Mouse (Mus musculus) stomach, postnatal 0 days (tissue): ENCODE measurements at regions not wholly inside any gene's neighbourhood (a gene's known extent, or its start where the extent isn't known, plus 50 kb on each side); places are given as distances from the start of the nearest gene placed in this dataset.

Experiments used
- ATAC-seq: fragments of 200-750 bp; cut with Nextera tagmentation; 2 replicates; pipeline ENCODE4 v1.8.0; 2017; ENCODE audit not compliant: low FRiP score, low TSS enrichment
- DNase-seq: peaks from one replicate; pipeline ENCODE4 v3.0.0-alpha.2; 2016; ENCODE audit warnings: low spot score
- H3K27ac ChIP-seq: fragments of 300-500 bp; sonication (generic); replicated peaks from 2 replicates; pipeline ENCODE4 v1.5.1; 2014; ENCODE audit warnings: mild to moderate bottlenecking, control low read depth
- H3K27me3 ChIP-seq: fragments of 300-500 bp; sonication (generic); 2 replicates; pipeline ENCODE4 v1.6.1; 2014; ENCODE audit warnings: low read length; ENCODE audit not compliant: control insufficient read depth, insufficient read depth
- H3K36me3 ChIP-seq: fragments of 300-500 bp; sonication (generic); 2 replicates; pipeline ENCODE4 v1.6.1; 2014; ENCODE audit warnings: low read length, mixed read lengths; ENCODE audit not compliant: control insufficient read depth, insufficient read depth
- H3K4me1 ChIP-seq: fragments of 300-500 bp; sonication (generic); replicated peaks from 2 replicates; pipeline ENCODE4 v1.6.1; 2014; ENCODE audit warnings: antibody characterized with exemption; ENCODE audit not compliant: control insufficient read depth, insufficient read depth
- H3K4me2 ChIP-seq: fragments of 300-500 bp; sonication (generic); replicated peaks from 2 replicates; pipeline ENCODE4 v1.6.1; 2014; ENCODE audit warnings: low read depth, mild to moderate bottlenecking, control low read depth, moderate library complexity
- H3K4me3 ChIP-seq: fragments of 300-500 bp; sonication (generic); 2 replicates; pipeline ENCODE4 v1.5.1; 2014; ENCODE audit warnings: low read depth, low read length, control low read depth
- H3K9ac ChIP-seq: fragments of 300-500 bp; sonication (generic); 2 replicates; pipeline ENCODE4 v1.6.1; 2014; ENCODE audit warnings: mild to moderate bottlenecking, low read length, control low read depth, mixed read lengths
- H3K9me3 ChIP-seq: fragments of 300-500 bp; sonication (generic); 2 replicates; pipeline ENCODE4 v1.6.1; 2016; ENCODE audit warnings: low read length; ENCODE audit not compliant: control insufficient read depth
- CTCF ChIP-seq: IDR thresholded peaks from 2 replicates; pipeline ENCODE4 v1.5.1; 2016; ENCODE audit warnings: antibody characterized with exemption, low read depth, mild to moderate bottlenecking, moderate library complexity
- EP300 ChIP-seq: optimal IDR thresholded peaks from 2 replicates; pipeline ENCODE3; 2016; ENCODE audit warnings: antibody characterized with exemption
- WGBS: fragments of 180-500 bp; shearing (Covaris S2); extraction: QIAGEN DNeasy Blood & Tissue Kit; methylation state at CpG from one replicate; pipeline ENCODE4 v1.1.7; 2014; 5-methylcytosine and 5-hydroxymethylcytosine counted together

DNA sequence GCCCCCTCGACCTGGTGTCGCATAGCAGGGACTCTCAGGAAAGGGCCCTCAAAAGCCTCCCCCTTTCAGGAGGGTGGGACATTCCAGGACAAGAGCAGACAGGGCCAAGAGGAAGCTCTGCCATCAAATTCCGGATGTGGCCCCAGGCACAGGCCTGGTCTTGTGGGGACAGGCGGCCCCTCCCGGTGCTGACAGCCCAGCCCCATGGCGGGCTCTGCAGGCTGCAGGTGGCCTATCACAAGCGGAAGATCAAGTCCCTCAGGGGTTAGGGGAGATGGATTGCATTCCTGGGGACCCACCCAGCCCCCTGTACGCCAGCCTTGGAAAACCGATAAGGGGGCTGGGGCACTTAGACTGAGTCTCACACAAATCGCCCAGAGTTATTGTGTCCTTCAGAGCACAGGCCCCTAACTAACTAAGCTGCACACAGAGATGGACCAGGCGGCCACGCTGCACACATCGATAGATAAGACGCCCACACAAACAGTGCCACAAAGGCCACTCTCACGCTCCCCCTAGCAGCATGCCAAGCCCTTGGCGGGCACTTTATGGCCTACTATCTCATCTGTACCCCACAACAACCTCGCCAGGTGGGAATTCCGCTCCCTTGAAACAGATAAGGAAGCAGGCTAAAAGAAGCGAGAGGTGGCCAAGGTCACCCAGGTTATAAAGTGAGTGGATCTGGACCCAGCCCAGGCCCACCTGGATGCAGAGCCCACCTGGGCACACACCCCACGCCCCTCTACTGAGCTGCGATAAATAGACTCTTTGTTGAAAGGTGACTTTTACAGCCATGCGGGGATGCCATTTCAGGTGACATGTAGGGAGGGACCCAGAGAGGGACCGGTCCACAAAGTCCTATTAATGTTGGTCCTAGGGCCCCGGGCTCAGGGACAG, 55.5 kb downstream of the Gm5294 start:
- no peak overlapping the region for H3K9ac ChIP-seq
- H3K4me1 ChIP-seq = no peaks in the 10 kb centered on the region
- WGBS = 48% methylated on average over 24 of the region's 24 CpGs
- H3K9me3 ChIP-seq = no peaks in the 10 kb centered on the region
- no peak for DNase-seq
- H3K4me2 ChIP-seq = no peak overlapping the region
- no peaks in the 10 kb centered on the region for H3K27me3 ChIP-seq
- H3K4me3 ChIP-seq = no peak overlapping the region
- no peak for TF ChIP-seq EP300
- no peak for TF ChIP-seq CTCF
- ATAC-seq = no peak
- H3K36me3 ChIP-seq = no peaks in the 10 kb centered on the region
- H3K27ac ChIP-seq = no peak overlapping the region

DNA sequence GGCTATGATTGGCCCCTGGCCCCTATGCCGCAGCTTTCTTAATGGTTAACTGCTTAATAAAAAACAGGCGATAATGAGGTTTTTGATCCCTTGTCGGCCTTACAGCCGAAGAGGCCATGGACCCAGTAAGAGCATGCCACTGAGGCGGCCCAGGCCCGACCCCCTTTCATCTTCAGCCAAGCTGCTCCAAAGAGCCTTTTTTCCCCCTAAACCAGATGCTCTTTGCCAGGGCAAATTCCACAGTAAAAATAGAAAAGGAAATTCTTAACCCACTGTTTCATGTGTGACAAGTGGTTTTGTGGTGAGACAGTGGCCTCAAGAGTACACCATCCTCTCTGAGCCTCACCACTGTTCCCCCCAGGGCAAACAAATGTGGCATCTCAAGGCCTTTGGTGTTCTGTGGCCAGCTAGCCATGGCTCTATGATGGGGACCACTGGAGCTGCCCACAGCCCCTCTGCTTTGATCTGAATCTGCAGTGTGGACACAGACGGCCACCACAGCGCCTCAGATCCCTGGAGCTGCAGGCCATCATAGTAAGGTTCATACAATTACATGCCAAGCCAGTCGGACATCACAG, 61.9 kb downstream of the Gm5294 start:
- ATAC-seq = no peak
- DNase-seq = no peak
- H3K4me3 ChIP-seq = no peak overlapping the region
- H3K27me3 ChIP-seq = no peaks in the 10 kb centered on the region
- H3K4me1 ChIP-seq = no peaks in the 10 kb centered on the region
- no peaks in the 10 kb centered on the region for H3K9me3 ChIP-seq
- no peaks in the 10 kb centered on the region for H3K36me3 ChIP-seq
- no peak overlapping the region for H3K27ac ChIP-seq
- H3K9ac ChIP-seq = no peak overlapping the region
- no peak overlapping the region for H3K4me2 ChIP-seq
- WGBS = 72% methylated on average over 9 of the region's 9 CpGs
- TF ChIP-seq EP300 = no peak
- no peak for TF ChIP-seq CTCF

DNA sequence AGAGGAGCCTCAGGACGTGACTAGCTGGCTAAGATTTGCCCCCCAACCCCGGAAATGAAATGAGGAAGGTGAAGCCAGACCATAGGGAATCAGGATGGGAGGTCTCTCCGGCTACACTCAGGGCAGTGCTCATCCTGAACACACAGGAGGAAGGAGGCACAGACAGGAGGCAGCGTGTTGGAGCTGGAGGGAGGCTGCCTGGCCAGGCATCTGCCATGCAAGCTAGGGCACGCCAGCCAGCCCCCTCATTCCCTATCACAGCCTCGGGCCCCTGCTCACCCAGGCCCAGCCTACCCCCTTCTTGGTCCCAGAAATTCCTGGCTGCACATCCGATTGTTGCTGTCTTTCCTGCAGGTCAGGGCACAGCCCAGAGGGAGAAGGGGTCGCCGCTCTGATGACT, 63.7 kb downstream of the Gm5294 start:
- Histone ChIP-seq H3K9me3 (no peaks in the 10 kb centered on the region), H3K4me2 (no peak overlapping the region), H3K36me3 (no peaks in the 10 kb centered on the region), H3K27me3 (no peaks in the 10 kb centered on the region), H3K27ac (no peak overlapping the region), H3K4me1 (no peaks in the 10 kb centered on the region), H3K4me3 (no peak overlapping the region), H3K9ac (no peak overlapping the region)
- no peak for ATAC-seq
- 55% methylated on average over 9 of the region's 9 CpGs for WGBS
- DNase-seq = no peak
- TF ChIP-seq CTCF (no peak), EP300 (no peak)

DNA sequence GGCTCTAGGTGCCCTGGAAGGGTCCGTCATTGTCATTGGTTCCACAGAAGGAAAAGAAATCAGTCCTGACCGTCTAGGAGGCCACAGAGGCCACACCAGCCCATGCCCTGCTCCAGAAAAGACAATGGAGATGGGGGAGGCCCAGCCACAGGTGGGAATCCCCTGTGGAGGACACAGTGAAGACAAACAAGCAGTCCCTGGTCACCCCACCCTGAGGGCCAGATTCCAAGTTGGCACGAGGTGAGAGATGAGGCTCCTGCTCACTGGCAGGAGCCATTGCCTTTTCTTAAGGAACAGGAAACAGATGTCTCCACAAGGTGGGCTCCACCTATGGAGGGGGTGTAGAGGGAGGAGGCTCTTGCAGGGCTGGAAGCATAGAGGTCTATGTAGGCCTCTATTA, 66.0 kb downstream of the Gm5294 start:
- ATAC-seq (no peak), DNase-seq (no peak)
- no peak overlapping the region for H3K9ac ChIP-seq
- no peak overlapping the region for H3K4me2 ChIP-seq
- WGBS = 62% methylated on average over 3 of the region's 3 CpGs
- H3K36me3 ChIP-seq = no peaks in the 10 kb centered on the region
- H3K4me1 ChIP-seq = no peaks in the 10 kb centered on the region
- H3K4me3 ChIP-seq = no peak overlapping the region
- H3K9me3 ChIP-seq = no peaks in the 10 kb centered on the region
- TF ChIP-seq EP300 (no peak), CTCF (no peak)
- H3K27ac ChIP-seq = no peak overlapping the region
- H3K27me3 ChIP-seq = no peaks in the 10 kb centered on the region

DNA sequence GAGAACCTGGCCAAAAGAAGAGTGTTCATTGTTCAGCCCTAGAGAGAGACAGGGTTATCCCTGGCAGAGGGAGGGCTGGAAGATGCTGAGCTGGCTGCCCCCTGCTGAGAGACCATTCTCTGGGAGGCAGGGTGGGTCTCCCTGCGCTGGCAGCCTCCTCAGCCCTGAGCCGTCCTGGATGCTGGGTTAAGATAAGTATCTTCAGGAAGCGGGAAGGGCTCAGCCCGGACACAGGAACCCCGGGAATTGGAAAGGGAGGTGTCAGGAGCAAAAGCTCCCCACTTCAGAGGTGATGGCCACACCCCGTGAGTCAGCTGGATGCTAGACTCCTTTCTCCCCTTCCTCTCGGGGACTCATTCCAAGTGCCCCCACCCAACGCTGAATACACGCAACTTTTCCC, 68.9 kb downstream of the Gm5294 start:
- H3K27me3 ChIP-seq = no peaks in the 10 kb centered on the region
- H3K27ac ChIP-seq = no peak overlapping the region
- no peaks in the 10 kb centered on the region for H3K9me3 ChIP-seq
- no peak overlapping the region for H3K4me3 ChIP-seq
- ATAC-seq (no peak), DNase-seq (no peak)
- H3K4me1 ChIP-seq = no peaks in the 10 kb centered on the region
- WGBS = 60% methylated on average over 9 of the region's 9 CpGs
- TF ChIP-seq EP300 (no peak), CTCF (no peak)
- no peak overlapping the region for H3K4me2 ChIP-seq
- no peak overlapping the region for H3K9ac ChIP-seq
- H3K36me3 ChIP-seq = no peaks in the 10 kb centered on the region

DNA sequence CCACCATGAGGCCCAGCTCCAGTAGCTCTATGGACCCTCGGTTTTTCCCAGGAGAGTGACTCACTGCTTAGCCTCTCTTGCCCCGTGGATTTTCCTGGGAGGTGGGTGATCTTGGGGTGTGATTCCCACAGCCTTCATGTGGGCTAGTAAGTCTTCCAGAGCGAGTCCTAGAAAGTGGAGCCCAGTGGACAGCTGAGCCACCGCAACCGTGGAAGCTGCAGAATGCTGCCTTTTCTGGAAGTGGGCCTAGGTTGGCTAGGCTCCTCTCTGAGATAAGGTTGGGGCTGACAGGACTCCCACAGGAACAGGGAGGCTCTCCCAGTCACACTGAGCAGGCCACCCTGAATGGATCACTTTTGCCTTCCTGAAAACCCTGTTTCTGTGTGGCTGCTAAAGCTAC, 69.9 kb downstream of the Gm5294 start:
- DNase-seq = no peak

More for the DNA sequence above, 69.9 kb downstream of the Gm5294 start:
- Histone ChIP-seq H3K4me2 (no peak overlapping the region), H3K36me3 (no peaks in the 10 kb centered on the region), H3K4me3 (no peak overlapping the region), H3K9me3 (no peaks in the 10 kb centered on the region), H3K4me1 (no peaks in the 10 kb centered on the region), H3K9ac (no peak overlapping the region), H3K27ac (no peak overlapping the region), H3K27me3 (no peaks in the 10 kb centered on the region)
- 59% methylated on average over 5 of the region's 5 CpGs for WGBS
- ATAC-seq = no peak
- TF ChIP-seq CTCF = no peak
